Comparison of ENCODE assay signal across 8 mouse cellular contexts in genomic region chr10:121364801-121365564, GRCm38 (mm10). TPM values are rescaled to one million over a fixed set of nuclear protein-coding genes. Genes with fewer than 3 reads are reported as not detected.
DNase-seq lines count a peak whose midpoint lies in the region; ATAC-seq lines count a peak whose summit lies in the region.

Gns (plus strand) TSS chr10:121365090.

- no peaks in the 10 kb centered on the region for H3K36me3 ChIP-seq in intestine, embryonic 16.5 days (ENCODE audit: control insufficient read depth, insufficient read depth, low read length)

- peak within 1 kb of the TSS; percentile 85 for H3K4me3 ChIP-seq in intestine, embryonic 16.5 days (ENCODE audit: low read length)

- peak; percentile 71 for DNase-seq in adrenal gland, adult 8-10 months
- peak; percentile 99 for DNase-seq in embryo, embryonic 9.5 days (ENCODE audit: extremely low spot score)
- DNase-seq in gastrocnemius, postnatal 4 days (ENCODE audit: low spot score in 2 of 2) = peak; percentile 90
- peak; percentile 82 to 83 for DNase-seq in left cerebral cortex, postnatal 25 days (ENCODE audit: low spot score in 2 of 2)
- peak; percentile 90 for DNase-seq in mesoderm, embryonic 11.5 days (ENCODE audit: low read depth, low spot score)
- peak; percentile 88 for DNase-seq in right cerebral cortex, postnatal 25 days
- peak; percentile 78 to 84 for DNase-seq in urinary bladder, postnatal 36 days (ENCODE audit: low spot score in 2 of 2)

- H3K9ac ChIP-seq in intestine, embryonic 16.5 days (ENCODE audit: low read depth, low read length) = peak within 1 kb of the TSS; percentile 89

- H3K4me2 ChIP-seq in intestine, embryonic 16.5 days (ENCODE audit: low read depth, low read length) = peak within 1 kb of the TSS; percentile 90

- intact Hi-C loops in left cerebral cortex, postnatal 25 days (cut with DNase I) = no loop called here

- H3K9me3 ChIP-seq in intestine, embryonic 16.5 days (ENCODE audit: control insufficient read depth, low read length) = no peaks in the 10 kb centered on the region

- H3K27me3 ChIP-seq in intestine, embryonic 16.5 days (replicated peaks; ENCODE audit: control insufficient read depth, insufficient read depth, low read length) = no peaks in the 10 kb centered on the region

- under 1% methylated on average over 67 of the region's 72 CpGs for WGBS in intestine, embryonic 16.5 days

- H3K27ac ChIP-seq in intestine, embryonic 16.5 days (ENCODE audit: low read length) = peak within 1 kb of the TSS; percentile 76

- peaks cover 18% of the 10 kb centered on the region for H3K4me1 ChIP-seq in intestine, embryonic 16.5 days (ENCODE audit: control insufficient read depth, insufficient read depth, low read length)

- peak; percentile 97 for ATAC-seq in intestine, embryonic 16.5 days

RNA-seq across cellular contexts. Expression of gene Gns, which starts in this region (rescaled TPM):
- 100 to 1,000 TPM; 181 to 274 (median 211) TPM for total RNA-seq in adrenal gland, adult 8-10 months (2022)
- total RNA-seq in gastrocnemius, postnatal 4 days (2021) = 10 to 100 TPM; 67.9 to 68.9 TPM
- 43.3 and 50.4 TPM in 2 replicates for polyA plus RNA-seq in intestine, embryonic 16.5 days (2015; fragmentation: Nextera tagmentation; extraction: Ambion mirVana)
- total RNA-seq in left cerebral cortex, postnatal 25 days (2021) = 10 to 100 TPM; 75.9 to 80.6 TPM

Comparison
In these comparisons a context has a peak if more than half of its experiments do, and no peak if none do; other contexts are left out.
1. Peak in every context shown above with its lines: DNase-seq, ATAC-seq, H3K4me3 ChIP-seq and H3K27ac ChIP-seq.